Comparison of ENCODE assay signal across 9 mouse cellular contexts in genomic region chrX:61119499-61119898, GRCm38 (mm10).
DNase-seq lines count a peak whose midpoint lies in the region; ATAC-seq and TF ChIP-seq lines count a peak whose summit lies in the region.
"Had no signal": no experiment of that assay in that cellular context is flagged by ENCODE, and none has a peak within 500 bp of the region (broad histone marks: within the 10 kb centered on the region; RNA-seq: fewer than 3 reads in every experiment).

No protein-coding gene starts in this region.

- no peaks in the 10 kb centered on the region for H3K4me1 ChIP-seq in lung, postnatal 0 days (ENCODE audit: insufficient read depth, low read depth, low read length)
- H3K4me1 ChIP-seq in hindbrain, postnatal 0 days (ENCODE audit: insufficient read depth, low read length): no peaks in the 10 kb centered on the region
- H3K4me1 ChIP-seq: limb, embryonic 15.5 days had no signal

- no peak overlapping the region for H3K27ac ChIP-seq in lung, postnatal 0 days (ENCODE audit: low read length)
- H3K27ac ChIP-seq in hindbrain, postnatal 0 days: no peak overlapping the region
- H3K27ac ChIP-seq: limb, embryonic 15.5 days had no signal

- H3K9me3 ChIP-seq in lung, postnatal 0 days (ENCODE audit: low read length): no peaks in the 10 kb centered on the region
- H3K9me3 ChIP-seq in hindbrain, postnatal 0 days (ENCODE audit: low read length): no peaks in the 10 kb centered on the region
- H3K9me3 ChIP-seq: limb, embryonic 15.5 days had no signal

- H3K27me3 ChIP-seq in lung, postnatal 0 days (replicated peaks; ENCODE audit: insufficient read depth, low read length): no peaks in the 10 kb centered on the region
- H3K27me3 ChIP-seq in hindbrain, postnatal 0 days (ENCODE audit: insufficient read depth, low read length): no peaks in the 10 kb centered on the region
- H3K27me3 ChIP-seq: limb, embryonic 15.5 days had no signal

- peak; percentile 1 for DNase-seq in adrenal gland, postnatal 10 days
- DNase-seq in adrenal gland, postnatal 25 days: no peak
- peak; percentile 10 for DNase-seq in lung, postnatal 0 days (ENCODE audit: low spot score)
- no peak for DNase-seq in lung, postnatal 25 days (ENCODE audit: low spot score)
- peak; percentile 55 for DNase-seq in hindbrain, postnatal 0 days (ENCODE audit: low spot score)
- peak; percentile 6 for DNase-seq in lung, postnatal 10 days
- DNase-seq in skeletal muscle tissue, adult 2 months (ENCODE audit: low read depth, low spot score): peak; percentile 2
- DNase-seq in spleen, adult 12 weeks (ENCODE audit: low spot score): no peak

- H3K4me3 ChIP-seq in lung, postnatal 0 days (ENCODE audit: low read depth, low read length): no peak overlapping the region
- H3K4me3 ChIP-seq in hindbrain, postnatal 0 days (ENCODE audit: low read length): no peak overlapping the region
- H3K4me3 ChIP-seq: limb, embryonic 15.5 days had no signal

- H3K36me3 ChIP-seq in lung, postnatal 0 days (ENCODE audit: insufficient read depth, low read length): no peaks in the 10 kb centered on the region
- no peaks in the 10 kb centered on the region for H3K36me3 ChIP-seq in hindbrain, postnatal 0 days (ENCODE audit: insufficient read depth, low read length)
- H3K36me3 ChIP-seq: limb, embryonic 15.5 days had no signal

- TF ChIP-seq CTCF in lung, postnatal 0 days (IDR thresholded peaks at IDR 0.05): no peak
- TF ChIP-seq CTCF in hindbrain, postnatal 0 days (IDR thresholded peaks at IDR 0.05; ENCODE audit: low read depth): no peak

- no peak overlapping the region for H3K4me2 ChIP-seq in lung, postnatal 0 days (replicated peaks; ENCODE audit: low read depth, low read length)
- peak overlapping the region; percentile 27 for H3K4me2 ChIP-seq in hindbrain, postnatal 0 days (ENCODE audit: low read depth, low read length)
- H3K4me2 ChIP-seq: limb, embryonic 15.5 days had no signal

- H3K9ac ChIP-seq in lung, postnatal 0 days (replicated peaks; ENCODE audit: low read depth): no peak overlapping the region
- no peak overlapping the region for H3K9ac ChIP-seq in hindbrain, postnatal 0 days (replicated peaks; ENCODE audit: low read length)
- H3K9ac ChIP-seq: limb, embryonic 15.5 days had no signal

- 22% methylated on average over 5 of the region's 6 CpGs for WGBS in lung, postnatal 0 days
- 25% methylated on average over 6 of the region's 6 CpGs for WGBS in hindbrain, postnatal 0 days

- TF ChIP-seq EP300 in lung, postnatal 0 days (IDR thresholded peaks at IDR 0.05): no peak

- ATAC-seq in lung, postnatal 0 days: no peak
- peak; percentile 39; the same call in 1 of the 2 replicates for ATAC-seq in hindbrain, postnatal 0 days

Comparison
In these comparisons a context has a peak if more than half of its experiments do, and no peak if none do; other contexts are left out.
1. DNase-seq: peak in adrenal gland, postnatal 10 days (single experiment), lung, postnatal 0 days (single experiment), hindbrain, postnatal 0 days (single experiment), lung, postnatal 10 days (single experiment) and skeletal muscle tissue, adult 2 months (single experiment); none in adrenal gland, postnatal 25 days (single experiment), lung, postnatal 25 days (single experiment) and spleen, adult 12 weeks (single experiment).